ENCODE assay signal across 20 mouse cellular contexts in the genomic region with DNA sequence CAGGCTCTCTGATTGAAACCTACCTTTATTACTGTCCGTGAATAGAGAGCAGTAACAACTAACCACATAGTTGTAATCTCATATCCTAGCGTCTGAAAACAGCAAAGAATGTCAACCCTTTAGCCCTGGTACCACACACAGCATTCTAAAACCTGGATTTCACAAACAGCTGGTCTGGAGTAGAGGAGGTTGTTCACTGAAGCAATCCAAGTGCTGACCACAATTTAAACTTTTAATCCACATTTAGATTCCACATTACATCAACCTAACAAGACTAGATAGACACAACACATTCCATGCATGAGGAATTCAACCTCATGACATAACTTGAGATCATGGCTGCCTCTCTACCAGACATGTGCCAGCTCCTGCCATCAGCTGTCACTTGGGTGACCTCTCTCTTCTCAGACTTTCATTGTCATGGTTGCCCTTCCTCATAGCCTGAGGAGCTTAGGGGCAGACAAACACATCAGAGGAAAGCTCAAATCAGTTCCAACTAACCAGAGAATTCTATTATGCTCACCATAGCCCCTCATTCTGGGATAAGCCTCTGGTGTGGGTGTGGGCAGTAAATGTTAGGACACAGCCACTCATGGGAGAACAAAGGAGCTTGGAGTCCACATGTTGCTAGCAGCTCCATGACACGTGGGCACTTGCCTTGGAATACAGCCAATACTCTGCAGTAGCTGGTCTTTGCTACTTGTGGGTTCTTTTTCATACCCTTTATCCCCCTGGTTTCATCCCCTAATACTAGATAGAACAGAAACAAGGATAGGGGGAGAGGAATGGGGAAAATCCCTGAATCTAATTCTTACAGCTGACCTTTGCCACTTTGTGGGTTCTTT. TPM values are rescaled to one million over a fixed set of nuclear protein-coding genes. Genes with fewer than 3 reads are reported as not detected.
"Had no signal": no experiment of that assay in that cellular context is flagged by ENCODE, and none has a peak within 500 bp of the region (broad histone marks: within the 10 kb centered on the region; RNA-seq: fewer than 3 reads in every experiment).

No protein-coding gene starts in this region.

- H3K4me1 ChIP-seq: stomach, embryonic 15.5 days had no signal

- H3K27ac ChIP-seq: kidney, postnatal 0 days; layer of hippocampus, adult 2 months; limb, embryonic 15.5 days; liver, embryonic 14.5 days; macrophage; midbrain, embryonic 12.5 days; midbrain, embryonic 15.5 days; neural tube, embryonic 13.5 days; stomach, embryonic 15.5 days had no signal

- H3K4me3 ChIP-seq: layer of hippocampus, adult 2 months; limb, embryonic 15.5 days; midbrain, embryonic 12.5 days; midbrain, embryonic 15.5 days; neural tube, embryonic 13.5 days; stomach, embryonic 15.5 days had no signal

- DNase-seq: kidney, postnatal 25 days; layer of hippocampus, adult 9-11 months; liver, postnatal 0 days; lung, embryonic 14.5 days; right cerebral cortex, adult 18-20 months; right cerebral cortex, postnatal 14 days; spleen, adult 18-20 months; thymus, adult 18-20 months; thymus, postnatal 36 days had no signal

- H3K36me3 ChIP-seq: limb, embryonic 15.5 days; midbrain, embryonic 12.5 days; midbrain, embryonic 15.5 days; neural tube, embryonic 13.5 days; stomach, embryonic 15.5 days had no signal

- H3K27me3 ChIP-seq: limb, embryonic 15.5 days; midbrain, embryonic 12.5 days; midbrain, embryonic 15.5 days; neural tube, embryonic 13.5 days; stomach, embryonic 15.5 days had no signal

- H3K9me3 ChIP-seq: limb, embryonic 15.5 days; midbrain, embryonic 12.5 days; midbrain, embryonic 15.5 days; neural tube, embryonic 13.5 days; stomach, embryonic 15.5 days had no signal

- ATAC-seq: liver, postnatal 0 days; lung, postnatal 0 days; midbrain, embryonic 15.5 days had no signal

RNA-seq across cellular contexts. Expression of a gene that starts 58.0 kb away (rescaled TPM):
- polyA plus RNA-seq: macrophage had no signal

RNA-seq across cellular contexts. Expression of a gene that starts 58.2 kb away (rescaled TPM):
- polyA plus RNA-seq: liver, embryonic 11.5 days; liver, embryonic 14.5 days; liver, postnatal 0 days; lung, embryonic 14.5 days; macrophage had no signal
